Mouse (Mus musculus): Measurements from ENCODE around the gene Spata31d1a.

Spata31d1a gene

GRCm38 (mm10) chr13:59667763-59668162, 42.4 kb downstream of the Spata31d1a start:
- no peak for DNase-seq (ENCODE audit: low spot score in 2 of 2)

DNA sequence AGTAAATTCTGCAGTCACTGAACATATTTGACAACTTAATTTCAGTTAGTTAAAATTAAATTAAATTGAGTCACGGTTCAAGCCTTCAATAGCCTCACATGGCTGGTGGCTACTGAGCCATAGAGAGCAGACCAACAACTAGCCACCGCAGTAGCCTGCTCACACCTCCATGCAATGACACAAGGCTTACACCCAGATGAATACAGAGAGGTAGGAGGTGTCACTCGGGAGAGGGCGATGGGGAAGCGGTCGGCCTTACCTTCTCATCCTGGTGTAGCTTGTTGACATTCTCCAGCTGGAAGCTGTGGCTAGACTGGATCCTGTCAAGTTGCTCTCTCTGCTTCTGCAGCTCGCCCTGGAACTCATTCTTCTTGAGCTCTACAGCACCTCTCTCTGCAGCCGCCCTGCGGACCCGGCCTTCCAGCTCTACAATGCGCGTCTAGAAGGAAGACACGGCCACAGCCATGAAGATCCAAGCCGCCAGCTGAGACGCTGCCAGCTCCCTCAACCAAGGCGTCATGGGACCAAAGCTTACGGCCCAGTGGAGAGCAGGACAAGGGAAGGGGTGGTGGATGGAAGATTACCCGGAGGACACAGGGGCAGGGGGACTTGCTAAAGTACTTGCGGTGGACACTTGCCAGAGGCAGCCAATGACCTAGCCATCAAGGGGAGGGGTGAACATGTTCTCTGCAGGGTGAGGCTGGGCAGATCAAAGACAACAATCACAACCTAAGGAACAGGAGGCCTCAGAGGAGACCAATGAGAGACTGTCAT, 46.0 kb downstream of the Spata31d1a start:
- DNase-seq (ENCODE audit: low spot score in 2 of 2): no peak

- no peak for DNase-seq (ENCODE audit: low spot score in 2 of 2)
These were observed 48.2 kb downstream of the Spata31d1a start for GRCm38 (mm10) chr13:59661966-59662365.

DNA sequence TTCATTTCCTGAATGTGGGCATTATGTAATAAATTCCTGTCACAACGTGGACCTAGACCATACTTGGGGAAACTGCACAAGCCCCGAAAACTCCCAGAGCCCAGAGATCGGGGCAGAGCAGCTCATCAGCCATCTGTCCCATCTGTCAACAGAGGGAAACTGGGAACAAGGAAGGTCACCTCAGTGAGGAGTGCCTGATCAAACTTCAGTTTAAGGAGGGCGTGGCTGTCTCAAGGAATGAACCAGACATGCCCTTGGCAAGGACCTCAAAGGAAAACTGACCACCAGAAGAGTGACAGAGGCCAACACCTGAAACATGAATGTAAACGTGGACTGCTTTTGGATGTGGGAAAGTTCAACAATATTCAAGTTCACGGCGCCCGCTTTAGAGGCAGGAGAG, 48.7 kb downstream of the Spata31d1a start:
- DNase-seq (ENCODE audit: low spot score in 2 of 2): no peak

GRCm38 (mm10) chr13:59660371-59660770, 49.8 kb downstream of the Spata31d1a start:
- DNase-seq (ENCODE audit: low spot score in 2 of 2): no peak

- no peak for DNase-seq (ENCODE audit: low spot score in 2 of 2)
These were observed 52.3 kb downstream of the Spata31d1a start for GRCm38 (mm10) chr13:59657781-59658180.

GRCm38 (mm10) chr13:59656975-59657388, 53.1 kb downstream of the Spata31d1a start:
- DNase-seq (ENCODE audit: low spot score in 2 of 2): peak; percentile 29 to 30

DNA sequence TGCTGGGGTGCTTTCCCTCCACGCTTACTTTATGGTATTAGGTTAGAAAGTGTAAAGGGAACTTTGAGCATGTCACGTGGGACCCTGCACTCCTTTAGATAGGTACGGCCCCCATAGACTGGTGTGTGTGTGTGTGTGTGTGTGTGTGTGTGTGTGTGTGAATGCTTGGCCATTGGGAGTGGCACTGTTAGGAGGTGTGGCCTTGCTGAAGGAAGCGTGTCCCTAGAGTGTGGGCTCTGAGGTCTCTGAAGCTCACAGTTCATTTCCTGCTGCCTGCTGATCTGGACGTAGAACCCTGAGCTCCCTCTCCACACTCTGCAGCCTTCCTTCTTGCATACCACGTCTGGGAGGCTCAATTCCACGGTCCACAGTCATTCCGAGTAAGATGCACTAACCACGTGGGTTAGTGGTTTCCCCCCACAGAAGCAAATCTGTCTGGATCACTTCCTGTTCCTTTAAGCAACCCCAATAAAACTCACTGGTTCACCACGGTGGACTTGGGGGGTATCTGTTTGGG, 53.8 kb downstream of the Spata31d1a start:
- DNase-seq (ENCODE audit: low spot score in 2 of 2): no peak

DNA sequence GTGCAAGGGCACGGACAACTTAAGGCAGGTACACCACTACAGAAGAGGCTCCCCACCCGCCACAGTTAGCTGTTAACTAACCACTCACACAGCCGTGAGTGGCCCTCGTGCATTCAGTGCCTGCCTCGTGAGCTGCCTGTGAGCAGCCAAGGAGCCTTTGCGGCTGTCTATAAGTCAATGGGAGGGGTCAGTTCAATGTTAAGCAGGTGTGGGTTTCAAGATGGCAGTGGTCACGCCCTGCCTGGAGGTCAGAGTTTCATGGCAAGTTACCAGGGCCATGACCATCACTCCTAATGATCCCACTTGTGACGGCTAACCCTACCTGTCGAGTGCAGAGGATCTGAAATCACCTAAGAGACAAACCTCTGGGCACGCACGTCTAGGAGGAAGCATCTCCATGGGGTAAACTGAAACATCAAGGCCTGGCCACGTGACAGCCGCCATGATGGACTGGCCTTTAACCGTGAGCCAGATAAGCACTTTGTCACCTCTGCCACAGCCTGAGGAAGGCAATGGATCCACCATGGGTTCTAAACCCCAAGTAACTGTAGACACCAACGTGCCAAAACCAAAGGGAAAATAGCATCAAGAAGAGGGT, 54.3 kb downstream of the Spata31d1a start:
- no peak for DNase-seq (ENCODE audit: low spot score in 2 of 2)

GRCm38 (mm10) chr13:59654465-59654864, 55.7 kb downstream of the Spata31d1a start:
- no peak for DNase-seq (ENCODE audit: low spot score in 2 of 2)

- DNase-seq (ENCODE audit: low spot score in 2 of 2): no peak
These were observed 57.0 kb downstream of the Spata31d1a start for GRCm38 (mm10) chr13:59653136-59653535.

- no peak for DNase-seq (ENCODE audit: low spot score in 2 of 2)
These were observed 57.5 kb downstream of the Spata31d1a start for GRCm38 (mm10) chr13:59652651-59653050.

All from heart, adult 9 months (tissue).